Mouse (Mus musculus): ENCODE data around the gene Ubash3b. TPM values are rescaled to one million over a fixed set of nuclear protein-coding genes. Genes with fewer than 3 reads are reported as not detected.

Gene Ubash3b
- total RNA-seq, 2 experiments from 2014 or later: 2.9 to 3.7 TPM

- DNase-seq: no peak
Observed at GRCm38 (mm10) chr9:41168656-41169055, 7.2 kb upstream of the Ubash3b start.

GRCm38 (mm10) chr9:41168206-41168605 lies 6.7 kb upstream of the Ubash3b start:
- intact Hi-C loops (cut with DNase I): no loop called here

More at GRCm38 (mm10) chr9:41168656-41169055, 7.2 kb upstream of the Ubash3b start:
- intact Hi-C loops (cut with DNase I): no loop called here

GRCm38 (mm10) chr9:41166886-41167285 lies 5.4 kb upstream of the Ubash3b start:
- intact Hi-C loops (cut with DNase I): no loop called here
- no peak for DNase-seq

More at GRCm38 (mm10) chr9:41168206-41168605, 6.7 kb upstream of the Ubash3b start:
- no peak for DNase-seq

GRCm38 (mm10) chr9:41162363-41162762 lies 866 bp upstream of the Ubash3b start:
- DNase-seq: no peak
- intact Hi-C loops (cut with DNase I): no loop called here

- intact Hi-C loops (cut with DNase I): no loop called here
Observed at GRCm38 (mm10) chr9:41160536-41161176, 841 bp downstream of the Ubash3b start.

GRCm38 (mm10) chr9:41159223-41159622 lies 2.3 kb downstream of the Ubash3b start:
- DNase-seq: no peak
- intact Hi-C loops (cut with DNase I): no loop called here

More at GRCm38 (mm10) chr9:41160536-41161176, 841 bp downstream of the Ubash3b start:
- no peak for DNase-seq

- intact Hi-C loops (cut with DNase I): no loop called here
Observed at GRCm38 (mm10) chr9:41157872-41158567, 3.5 kb downstream of the Ubash3b start.

GRCm38 (mm10) chr9:41157020-41157871 lies 4.3 kb downstream of the Ubash3b start:
- intact Hi-C loops (cut with DNase I): no loop called here

More at GRCm38 (mm10) chr9:41157872-41158567, 3.5 kb downstream of the Ubash3b start:
- no peak for DNase-seq

GRCm38 (mm10) chr9:41156720-41157019 lies 4.8 kb downstream of the Ubash3b start:
- DNase-seq: peak; percentile 30 to 32
- intact Hi-C loops (cut with DNase I): no loop called here

More at GRCm38 (mm10) chr9:41157020-41157871, 4.3 kb downstream of the Ubash3b start:
- peak; percentile 79 to 81 for DNase-seq

- intact Hi-C loops (cut with DNase I): no loop called here
- DNase-seq: no peak
Observed at GRCm38 (mm10) chr9:41156006-41156719, 5.3 kb downstream of the Ubash3b start.

GRCm38 (mm10) chr9:41153979-41154378 lies 7.5 kb downstream of the Ubash3b start:
- DNase-seq: no peak
- intact Hi-C loops (cut with DNase I): no loop called here

GRCm38 (mm10) chr9:41153050-41153449 lies 8.4 kb downstream of the Ubash3b start:
- DNase-seq: peak in 1 of 2 experiments; percentile 30
- intact Hi-C loops (cut with DNase I): no loop called here

GRCm38 (mm10) chr9:41151491-41151890 lies 10.0 kb downstream of the Ubash3b start:
- intact Hi-C loops (cut with DNase I): no loop called here
- DNase-seq: no peak

- intact Hi-C loops (cut with DNase I): no loop called here
- no peak for DNase-seq
Observed at GRCm38 (mm10) chr9:41149896-41150295, 11.6 kb downstream of the Ubash3b start.

- no peak for DNase-seq
- intact Hi-C loops (cut with DNase I): no loop called here
Observed at GRCm38 (mm10) chr9:41149079-41149676, 12.3 kb downstream of the Ubash3b start.

- peak; percentile 63 to 71 for DNase-seq
- intact Hi-C loops (cut with DNase I): no loop called here
Observed at GRCm38 (mm10) chr9:41148600-41148999, 12.9 kb downstream of the Ubash3b start.

GRCm38 (mm10) chr9:41147203-41147842 lies 14.2 kb downstream of the Ubash3b start:
- intact Hi-C loops (cut with DNase I): no loop called here
- DNase-seq: no peak

- intact Hi-C loops (cut with DNase I): no loop called here
- DNase-seq: no peak
Observed at GRCm38 (mm10) chr9:41143825-41144224, 17.7 kb downstream of the Ubash3b start.

GRCm38 (mm10) chr9:41143115-41143514 lies 18.4 kb downstream of the Ubash3b start:
- intact Hi-C loops (cut with DNase I): no loop called here
- DNase-seq: no peak

GRCm38 (mm10) chr9:41141026-41141425 lies 20.5 kb downstream of the Ubash3b start:
- intact Hi-C loops (cut with DNase I): no loop called here
- DNase-seq: no peak

Data from heart, postnatal 10 days (tissue).